Mouse (Mus musculus) megakaryocyte, embryonic 14.5 days (primary cell): Measurements from ENCODE around the gene Upb1.
"Not testable (repeated sequence)": the region's sequence is repeated elsewhere in the genome, so short reads cannot be mapped to it uniquely, and the experiment has no call there.

Source experiments
- FLI1 ChIP-seq: IDR thresholded peaks from 2 replicates; pipeline ENCODE4 v1.6.1; 2012; ENCODE audit warnings: low read length, inconsistent platforms, mixed read lengths
- GATA1 ChIP-seq: IDR thresholded peaks from 3 replicates; pipeline ENCODE4 v1.6.1; 2012; ENCODE audit warnings: mixed read lengths, low read length, inconsistent platforms, borderline replicate concordance

DNA sequence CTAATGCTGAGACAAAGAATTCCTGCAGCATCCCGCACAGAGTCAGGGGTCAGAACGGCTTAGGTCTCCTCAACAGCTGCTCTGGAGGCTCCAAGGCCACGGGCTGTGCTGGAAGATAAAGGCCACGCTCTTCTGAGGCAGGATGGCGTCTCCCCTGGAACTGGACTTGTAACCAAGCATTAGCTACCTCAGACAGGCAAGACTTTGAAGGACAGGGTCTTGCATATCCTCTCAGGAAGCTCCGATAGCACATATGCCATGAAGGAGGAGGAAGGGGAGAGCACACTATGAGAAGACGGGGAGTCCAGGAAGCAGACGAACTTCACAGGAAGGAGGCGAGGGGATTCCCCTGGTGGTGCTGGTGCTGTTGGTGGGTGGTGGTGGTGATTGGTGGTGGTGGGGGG is 47.1 kb upstream of the Upb1 start:
- TF ChIP-seq GATA1, FLI1: not testable (repeated sequence)
